Mouse (Mus musculus): Measurements from ENCODE around the gene Shisa3.

Shisa3 gene

GRCm38 (mm10) chr5:67633831-67634268, 26.2 kb downstream of the Shisa3 start:
- no peak for DNase-seq (ENCODE audit: low read depth)

DNA sequence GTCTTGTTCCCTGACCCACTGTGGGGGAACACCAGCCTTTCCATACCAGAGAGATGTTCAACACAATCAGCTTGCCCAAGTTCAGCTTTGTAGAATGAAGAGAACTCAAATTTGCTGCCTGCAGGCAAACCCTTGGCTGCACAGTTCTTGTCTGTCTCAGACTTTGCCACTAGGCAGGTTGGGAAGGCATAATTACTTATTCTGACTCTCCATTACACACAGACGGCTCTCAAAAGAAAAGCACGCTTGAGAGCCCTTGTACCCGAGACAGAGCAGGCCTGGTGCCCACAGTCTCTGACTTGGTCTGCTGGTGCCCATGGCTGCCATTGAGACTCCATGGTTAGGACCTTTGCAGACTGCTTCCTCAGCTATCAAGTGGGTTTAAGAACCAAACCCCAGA, 26.7 kb downstream of the Shisa3 start:
- DNase-seq (ENCODE audit: low read depth): no peak

DNA sequence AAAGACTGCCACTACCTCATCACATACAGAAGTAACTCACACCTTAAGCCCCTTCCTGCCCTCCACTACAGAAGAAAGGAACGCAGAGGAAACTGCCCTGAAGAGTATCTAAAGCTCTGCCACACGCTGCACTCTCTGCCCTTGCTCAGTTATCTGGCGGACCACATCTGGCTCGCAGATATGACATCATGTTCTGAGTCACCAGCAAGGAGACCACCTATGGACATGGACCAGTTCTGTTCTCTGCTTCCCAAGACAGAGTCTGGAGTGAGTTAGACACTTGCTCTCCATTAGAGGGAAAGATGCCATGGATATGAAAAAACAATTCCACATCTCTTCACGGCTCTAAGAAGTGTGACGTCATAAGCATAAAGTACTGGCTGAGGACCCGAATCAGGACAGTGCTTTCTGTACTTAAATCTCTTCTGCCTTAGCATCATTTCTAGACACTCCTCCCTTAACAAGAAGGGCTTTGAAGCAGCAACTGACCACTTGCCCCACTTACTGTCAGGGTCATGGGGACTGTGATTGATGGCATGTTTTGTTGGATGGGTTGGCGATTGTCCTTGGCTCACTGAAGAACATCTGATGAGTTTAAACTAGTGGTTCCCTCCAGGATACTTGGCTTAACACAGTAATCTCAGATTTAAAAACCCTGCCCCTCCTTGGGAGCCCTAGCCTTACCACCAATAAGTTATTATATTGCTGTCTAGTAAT, 33.1 kb downstream of the Shisa3 start:
- DNase-seq (ENCODE audit: low read depth): no peak

DNA sequence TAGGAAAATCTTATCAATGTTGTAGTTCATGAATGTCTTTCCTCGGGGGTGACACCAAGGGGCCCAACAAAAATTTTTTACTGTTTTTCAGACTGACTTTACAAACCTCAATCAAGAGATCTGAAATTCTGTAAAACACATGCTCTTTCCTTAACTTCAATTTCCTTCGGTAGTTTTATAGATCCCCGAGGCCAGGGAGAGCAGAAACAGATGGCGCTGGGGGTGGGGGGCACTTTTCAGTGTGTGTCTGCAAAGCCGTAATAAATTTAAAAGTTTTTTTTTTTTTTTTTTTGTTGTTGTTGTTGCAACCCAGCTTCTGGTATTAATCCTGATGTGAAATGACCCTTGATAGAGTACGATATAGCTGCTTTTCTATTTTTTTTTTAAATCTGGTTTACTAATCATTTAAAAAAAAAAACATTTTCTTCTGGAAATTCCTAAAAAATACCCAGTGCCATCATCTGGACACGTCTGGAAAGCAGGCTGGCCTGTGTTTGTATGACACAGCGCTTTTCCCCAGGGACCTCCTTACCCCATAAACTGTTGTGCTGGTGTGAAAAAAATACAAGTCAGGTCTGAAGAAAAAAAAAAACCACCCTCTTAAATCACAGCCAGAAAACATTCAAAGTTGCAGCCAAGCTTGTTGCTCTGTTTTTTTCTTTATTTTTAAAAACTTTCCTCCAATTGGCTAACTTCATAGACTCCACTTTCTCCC, 33.9 kb downstream of the Shisa3 start:
- no peak for DNase-seq (ENCODE audit: low read depth)

- no peak for DNase-seq (ENCODE audit: low read depth)
Measured at GRCm38 (mm10) chr5:67643537-67644255, 36.0 kb downstream of the Shisa3 start.

- no peak for DNase-seq (ENCODE audit: low read depth)
Measured at GRCm38 (mm10) chr5:67646756-67647529, 39.3 kb downstream of the Shisa3 start.

GRCm38 (mm10) chr5:67647568-67647967, 39.9 kb downstream of the Shisa3 start:
- DNase-seq (ENCODE audit: low read depth): no peak

DNA sequence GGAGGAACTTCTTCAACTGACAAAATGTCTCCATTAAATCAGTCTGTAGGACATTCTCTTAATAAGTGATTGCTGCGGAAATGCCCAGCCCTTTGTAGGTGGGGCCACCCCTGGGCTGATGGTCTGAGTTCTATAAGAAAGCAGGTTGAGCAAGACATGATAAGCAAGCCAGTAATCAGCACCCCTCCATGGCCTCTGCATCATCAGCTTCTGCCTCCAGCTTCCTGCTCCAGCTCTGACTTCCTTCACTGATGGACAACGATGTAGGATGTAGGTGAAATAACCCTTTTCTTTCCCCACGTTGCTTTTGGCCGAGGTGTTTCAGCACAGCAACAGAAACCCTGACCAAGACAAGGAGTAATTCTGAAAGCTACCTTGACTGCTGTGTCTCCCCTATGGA, 41.5 kb downstream of the Shisa3 start:
- no peak for DNase-seq (ENCODE audit: low read depth)

- no peak for DNase-seq (ENCODE audit: low read depth)
Measured at GRCm38 (mm10) chr5:67650021-67650420, 42.3 kb downstream of the Shisa3 start.

GRCm38 (mm10) chr5:67652468-67652867, 44.8 kb downstream of the Shisa3 start:
- DNase-seq (ENCODE audit: low read depth): no peak

DNA sequence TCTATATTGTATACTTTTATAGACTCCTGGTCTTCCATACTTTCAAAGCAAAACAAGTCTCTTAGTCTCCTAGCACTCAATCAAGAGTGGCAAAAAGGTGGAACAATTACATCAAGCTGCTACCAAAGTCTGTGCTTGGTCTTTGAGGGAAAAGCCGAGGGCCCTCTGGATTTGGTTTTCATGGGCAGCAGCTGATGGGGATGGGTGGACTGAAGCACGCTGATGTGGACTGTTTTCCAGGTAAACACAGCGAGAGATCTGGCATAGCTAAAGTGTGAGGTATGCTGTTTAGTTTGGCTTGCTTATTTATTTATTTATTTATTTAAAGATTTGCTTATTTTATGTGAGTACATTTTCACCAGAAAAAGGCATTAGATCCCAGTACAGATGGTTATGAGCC, 45.9 kb downstream of the Shisa3 start:
- DNase-seq (ENCODE audit: low read depth): no peak

GRCm38 (mm10) chr5:67654572-67654971, 46.9 kb downstream of the Shisa3 start:
- no peak for DNase-seq (ENCODE audit: low read depth)

GRCm38 (mm10) chr5:67655696-67656519, 48.2 kb downstream of the Shisa3 start:
- no peak for DNase-seq (ENCODE audit: low read depth)

DNA sequence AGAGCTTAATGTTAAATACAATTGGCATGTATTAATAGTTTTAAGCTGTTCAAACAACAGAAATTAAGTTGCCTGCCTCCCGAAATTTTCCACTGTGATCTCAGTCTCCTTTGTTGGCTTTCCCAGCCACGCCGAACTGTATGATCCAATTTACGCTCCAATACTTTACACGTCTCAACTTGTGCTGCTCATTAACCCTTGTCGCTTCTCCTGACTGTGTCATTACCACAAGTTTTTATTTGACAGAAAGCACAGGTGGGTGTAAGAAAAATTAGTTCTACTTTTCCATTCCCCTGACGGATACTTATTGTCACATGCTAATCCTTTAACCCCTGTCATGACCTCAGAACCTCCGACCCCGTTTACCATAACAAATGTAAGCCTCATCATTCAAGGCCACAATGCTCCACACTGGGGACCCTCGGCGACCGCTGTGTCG, 49.2 kb downstream of the Shisa3 start:
- DNase-seq (ENCODE audit: low read depth): no peak

DNA sequence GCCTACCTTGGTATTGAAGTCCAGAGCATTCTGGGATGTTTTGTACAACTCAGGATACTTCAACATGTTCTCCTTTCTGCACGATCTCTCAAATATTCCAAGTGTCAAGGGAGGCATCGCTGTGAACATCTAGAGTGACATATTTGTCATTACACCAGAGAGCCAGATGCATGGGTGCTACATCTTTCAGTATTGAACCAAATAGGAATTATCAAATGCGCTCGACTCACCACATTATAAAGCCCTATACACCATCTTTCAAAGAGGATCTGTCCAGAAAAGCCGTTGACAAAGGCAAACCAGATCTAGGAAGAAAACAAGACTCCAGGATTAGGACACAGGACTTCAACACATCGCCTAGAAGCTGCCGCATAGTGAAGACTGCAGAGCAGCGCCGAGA, 52.2 kb downstream of the Shisa3 start:
- DNase-seq (ENCODE audit: low read depth): no peak

- no peak for DNase-seq (ENCODE audit: low read depth)
Measured at GRCm38 (mm10) chr5:67662715-67663114, 55.0 kb downstream of the Shisa3 start.

GRCm38 (mm10) chr5:67669436-67669896, 61.8 kb downstream of the Shisa3 start:
- DNase-seq (ENCODE audit: low read depth): no peak

- no peak for DNase-seq (ENCODE audit: low read depth)
Measured at GRCm38 (mm10) chr5:67670158-67670557, 62.5 kb downstream of the Shisa3 start.

GRCm38 (mm10) chr5:67673008-67673407, 65.3 kb downstream of the Shisa3 start:
- no peak for DNase-seq (ENCODE audit: low read depth)
